Mouse (Mus musculus): ENCODE data around the gene Ppfibp2. TPM values are rescaled to one million over a fixed set of nuclear protein-coding genes. Genes with fewer than 3 reads are reported as not detected.

The Ppfibp2 gene
- polyA plus RNA-seq, 2 experiments: 14.4 TPM

DNA sequence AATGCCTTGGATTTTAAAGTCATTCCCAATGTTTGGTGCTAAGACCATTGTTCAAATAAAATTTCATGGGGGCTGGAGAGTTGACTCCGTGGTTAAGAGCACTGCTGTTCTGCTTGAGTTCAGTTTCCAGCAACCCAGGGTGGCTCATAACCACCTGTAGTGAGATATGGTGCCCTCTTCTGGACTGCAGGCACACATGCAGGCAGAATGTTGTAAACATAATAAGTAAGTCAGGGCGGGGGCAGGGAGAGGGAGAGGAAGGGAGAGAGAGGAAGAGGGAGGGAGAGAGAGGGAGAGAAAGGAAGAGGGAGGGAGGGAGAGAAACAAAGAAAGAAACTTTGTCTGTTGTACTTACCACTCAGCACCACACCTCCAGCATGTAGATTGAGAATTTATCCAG lies 21.2 kb upstream of the Ppfibp2 start:
- no peak overlapping the region for H3K9ac ChIP-seq (ENCODE audit: low read depth, low read length, severe bottlenecking)
- no peak overlapping the region for H3K4me3 ChIP-seq (replicated peaks; ENCODE audit: low read length)
- H3K4me1 ChIP-seq (ENCODE audit: control insufficient read depth, insufficient read depth, low read length): peaks cover 4% of the 10 kb centered on the region
- DNase-seq (ENCODE audit: low spot score) (no peak), ATAC-seq (ENCODE audit: low FRiP score, low read depth) (no peak)
- WGBS: 74% methylated on average over 2 of the region's 2 CpGs
- TF ChIP-seq POLR2A (IDR thresholded peaks at IDR 0.05; ENCODE audit: borderline replicate concordance, extremely low read depth, insufficient read depth, insufficient read length): no peak
- H3K36me3 ChIP-seq (ENCODE audit: control insufficient read depth, insufficient read depth, low read length): peaks cover 54% of the 10 kb centered on the region
- no peak overlapping the region for H3K27ac ChIP-seq (replicated peaks; ENCODE audit: low read depth, low read length)
- no peaks in the 10 kb centered on the region for H3K27me3 ChIP-seq (ENCODE audit: control insufficient read depth, insufficient read depth, low read length)
- no peak overlapping the region for H3K4me2 ChIP-seq (replicated peaks; ENCODE audit: low read depth, low read length, severe bottlenecking)
- 0 out of 2 replicates have a peak, but pooled peaks cover 2% of the 10 kb centered on the region for H3K9me3 ChIP-seq (ENCODE audit: control insufficient read depth, low read length)

DNA sequence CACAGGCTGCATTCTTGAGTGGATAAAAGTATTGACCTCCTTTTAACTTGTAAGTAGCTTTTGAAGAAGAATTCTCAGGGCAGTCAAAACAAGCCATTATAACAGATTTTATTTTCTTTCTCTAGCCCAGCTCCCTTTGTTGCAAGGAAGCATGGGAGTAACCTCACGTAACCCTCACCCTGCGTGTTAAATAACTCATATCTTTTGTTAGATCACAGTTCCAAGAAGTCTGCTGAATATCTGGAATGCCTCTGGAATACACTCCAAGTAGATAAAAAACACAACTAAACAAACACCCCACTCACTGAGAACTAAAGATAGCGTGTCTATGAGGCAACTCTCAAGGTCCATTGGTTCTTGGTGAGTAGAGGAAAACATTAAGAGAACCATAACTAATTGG lies 20.7 kb upstream of the Ppfibp2 start:
- DNase-seq (ENCODE audit: low spot score) (no peak), ATAC-seq (ENCODE audit: low FRiP score, low read depth) (no peak)
- H3K27ac ChIP-seq (replicated peaks; ENCODE audit: low read depth, low read length): no peak overlapping the region
- WGBS: 76% methylated on average over 3 of the region's 3 CpGs
- peaks cover 54% of the 10 kb centered on the region for H3K36me3 ChIP-seq (ENCODE audit: control insufficient read depth, insufficient read depth, low read length)
- H3K9ac ChIP-seq (ENCODE audit: low read depth, low read length, severe bottlenecking): no peak overlapping the region
- TF ChIP-seq POLR2A (IDR thresholded peaks at IDR 0.05; ENCODE audit: borderline replicate concordance, extremely low read depth, insufficient read depth, insufficient read length): no peak
- peaks cover under 1% of the 10 kb centered on the region for H3K4me1 ChIP-seq (ENCODE audit: control insufficient read depth, insufficient read depth, low read length)
- H3K9me3 ChIP-seq (ENCODE audit: control insufficient read depth, low read length): 0 out of 2 replicates have a peak, but pooled peaks cover 2% of the 10 kb centered on the region
- no peak overlapping the region for H3K4me3 ChIP-seq (replicated peaks; ENCODE audit: low read length)
- no peaks in the 10 kb centered on the region for H3K27me3 ChIP-seq (ENCODE audit: control insufficient read depth, insufficient read depth, low read length)
- no peak overlapping the region for H3K4me2 ChIP-seq (replicated peaks; ENCODE audit: low read depth, low read length, severe bottlenecking)

DNA sequence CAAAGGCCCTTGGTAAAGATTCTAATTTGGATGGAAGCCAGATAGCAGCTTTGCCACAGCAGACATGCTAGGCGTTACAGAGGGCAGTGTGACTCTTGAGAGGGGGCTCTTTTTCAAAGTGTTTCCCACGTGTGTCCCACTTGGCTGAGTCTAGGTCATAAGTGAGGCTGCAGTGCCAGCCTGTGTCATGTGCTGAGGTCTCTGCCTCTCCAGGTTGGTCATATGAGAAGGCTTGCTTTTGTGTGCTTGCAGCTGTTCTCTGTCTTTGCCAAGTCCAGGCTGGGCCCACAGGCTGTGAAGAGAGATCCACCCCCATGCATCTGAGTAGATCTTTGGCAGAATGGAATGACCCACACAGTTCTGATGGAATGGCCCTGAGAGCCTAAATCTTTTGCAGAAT lies 2.4 kb upstream of the Ppfibp2 start:
- no peak overlapping the region for H3K9ac ChIP-seq (ENCODE audit: low read depth, low read length, severe bottlenecking)

GRCm38 (mm10) chr7:107593904-107594303 lies 1.1 kb upstream of the Ppfibp2 start:
- WGBS: 30% methylated on average over 7 of the region's 7 CpGs

More for the DNA sequence above, 2.4 kb upstream of the Ppfibp2 start:
- no peak for TF ChIP-seq POLR2A (IDR thresholded peaks at IDR 0.05; ENCODE audit: borderline replicate concordance, extremely low read depth, insufficient read depth, insufficient read length)
- 49% methylated on average over 2 of the region's 2 CpGs for WGBS
- Histone ChIP-seq H3K27me3 (ENCODE audit: control insufficient read depth, insufficient read depth, low read length) (no peaks in the 10 kb centered on the region), H3K4me2 (replicated peaks; ENCODE audit: low read depth, low read length, severe bottlenecking) (no peak overlapping the region), H3K4me1 (ENCODE audit: control insufficient read depth, insufficient read depth, low read length) (peaks cover 4% of the 10 kb centered on the region), H3K9me3 (ENCODE audit: control insufficient read depth, low read length) (no peaks in the 10 kb centered on the region), H3K27ac (replicated peaks; ENCODE audit: low read depth, low read length) (no peak overlapping the region), H3K36me3 (ENCODE audit: control insufficient read depth, insufficient read depth, low read length) (peaks cover 19% of the 10 kb centered on the region), H3K4me3 (replicated peaks; ENCODE audit: low read length) (no peak overlapping the region)
- DNase-seq (ENCODE audit: low spot score) (peak; percentile 25), ATAC-seq (ENCODE audit: low FRiP score, low read depth) (peak; percentile 56)

GRCm38 (mm10) chr7:107594325-107594856 lies 616 bp upstream of the Ppfibp2 start:
- Histone ChIP-seq H3K9ac (ENCODE audit: low read depth, low read length, severe bottlenecking) (peak overlapping the region; percentile 55), H3K36me3 (ENCODE audit: control insufficient read depth, insufficient read depth, low read length) (peaks cover 19% of the 10 kb centered on the region), H3K27ac (replicated peaks; ENCODE audit: low read depth, low read length) (0 out of 2 replicates have a peak overlapping the region, but pooled peaks have one; percentile 26), H3K4me3 (replicated peaks; ENCODE audit: low read length) (peak overlapping the region; percentile 53), H3K9me3 (ENCODE audit: control insufficient read depth, low read length) (no peaks in the 10 kb centered on the region), H3K4me1 (ENCODE audit: control insufficient read depth, insufficient read depth, low read length) (peaks cover 4% of the 10 kb centered on the region), H3K4me2 (replicated peaks; ENCODE audit: low read depth, low read length, severe bottlenecking) (peak overlapping the region; percentile 91), H3K27me3 (ENCODE audit: control insufficient read depth, insufficient read depth, low read length) (no peaks in the 10 kb centered on the region)
- peak; percentile 67; the same call in 1 of the 2 replicates for ATAC-seq (ENCODE audit: low FRiP score, low read depth)
- peak; percentile 47 for DNase-seq (ENCODE audit: low spot score)
- no peak for TF ChIP-seq POLR2A (IDR thresholded peaks at IDR 0.05; ENCODE audit: borderline replicate concordance, extremely low read depth, insufficient read depth, insufficient read length)
- WGBS: 2% methylated on average over 16 of the region's 16 CpGs

More at GRCm38 (mm10) chr7:107593904-107594303, 1.1 kb upstream of the Ppfibp2 start:
- Histone ChIP-seq H3K36me3 (ENCODE audit: control insufficient read depth, insufficient read depth, low read length) (peaks cover 19% of the 10 kb centered on the region), H3K4me1 (ENCODE audit: control insufficient read depth, insufficient read depth, low read length) (peaks cover 4% of the 10 kb centered on the region), H3K4me3 (replicated peaks; ENCODE audit: low read length) (peak overlapping the region; percentile 53; the same call in 1 of the 2 replicates), H3K9ac (ENCODE audit: low read depth, low read length, severe bottlenecking) (no peak overlapping the region), H3K4me2 (replicated peaks; ENCODE audit: low read depth, low read length, severe bottlenecking) (peak overlapping the region; percentile 91; the same call in 1 of the 2 replicates), H3K27me3 (ENCODE audit: control insufficient read depth, insufficient read depth, low read length) (no peaks in the 10 kb centered on the region), H3K9me3 (ENCODE audit: control insufficient read depth, low read length) (no peaks in the 10 kb centered on the region), H3K27ac (replicated peaks; ENCODE audit: low read depth, low read length) (no peak overlapping the region)
- ATAC-seq (ENCODE audit: low FRiP score, low read depth) (no peak; the same call in 1 of the 2 replicates), DNase-seq (ENCODE audit: low spot score) (no peak)
- no peak for TF ChIP-seq POLR2A (IDR thresholded peaks at IDR 0.05; ENCODE audit: borderline replicate concordance, extremely low read depth, insufficient read depth, insufficient read length)

Measured in limb, embryonic 14.5 days (tissue).